Mouse (Mus musculus): ENCODE results near the gene Fmn2.

Gene Fmn2

GRCm38 (mm10) chr1:174501661-174502030 is at the start of gene Fmn2:
Gene Fmn2 (plus strand): TSS chr1:174501825.
- DNase-seq (ENCODE audit: inconsistent ontology term): peak; percentile 90

GRCm38 (mm10) chr1:174455100-174455499 is 46.5 kb upstream of the Fmn2 start:
- no peak for DNase-seq (ENCODE audit: inconsistent ontology term)

DNA sequence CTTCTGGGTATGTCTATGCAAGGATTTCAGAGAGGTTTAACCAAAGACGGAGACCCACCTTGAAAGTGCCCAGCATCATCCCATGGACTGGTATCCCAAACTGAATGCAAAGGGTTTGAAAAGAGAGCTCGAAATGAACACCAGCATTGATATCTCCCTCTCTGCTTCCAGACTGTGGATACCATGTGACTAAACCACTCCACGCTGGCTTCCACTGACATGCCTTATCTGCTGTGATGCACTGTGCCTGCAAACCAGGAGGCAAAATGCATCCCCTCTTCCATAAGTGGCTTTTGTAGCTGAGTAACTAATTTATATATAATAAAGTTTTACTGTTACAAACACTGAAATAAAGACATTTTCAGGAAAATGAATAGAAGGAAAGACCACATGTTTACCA is 36.2 kb upstream of the Fmn2 start:
- DNase-seq (ENCODE audit: inconsistent ontology term): no peak

- DNase-seq (ENCODE audit: inconsistent ontology term): peak; percentile 40
Measured at GRCm38 (mm10) chr1:174466240-174466639, 35.4 kb upstream of the Fmn2 start.

GRCm38 (mm10) chr1:174469736-174470135 is 31.9 kb upstream of the Fmn2 start:
- peak; percentile 28 for DNase-seq (ENCODE audit: inconsistent ontology term)

GRCm38 (mm10) chr1:174482567-174482966 is 19.1 kb upstream of the Fmn2 start:
- DNase-seq (ENCODE audit: inconsistent ontology term): no peak

- no peak for DNase-seq (ENCODE audit: inconsistent ontology term)
Measured at GRCm38 (mm10) chr1:174500064-174500463, 1.6 kb upstream of the Fmn2 start.

GRCm38 (mm10) chr1:174501011-174501410 is 614 bp upstream of the Fmn2 start:
- DNase-seq (ENCODE audit: inconsistent ontology term): no peak

GRCm38 (mm10) chr1:174502031-174502845 is 613 bp downstream of the Fmn2 start:
- DNase-seq (ENCODE audit: inconsistent ontology term): peak; percentile 63

DNA sequence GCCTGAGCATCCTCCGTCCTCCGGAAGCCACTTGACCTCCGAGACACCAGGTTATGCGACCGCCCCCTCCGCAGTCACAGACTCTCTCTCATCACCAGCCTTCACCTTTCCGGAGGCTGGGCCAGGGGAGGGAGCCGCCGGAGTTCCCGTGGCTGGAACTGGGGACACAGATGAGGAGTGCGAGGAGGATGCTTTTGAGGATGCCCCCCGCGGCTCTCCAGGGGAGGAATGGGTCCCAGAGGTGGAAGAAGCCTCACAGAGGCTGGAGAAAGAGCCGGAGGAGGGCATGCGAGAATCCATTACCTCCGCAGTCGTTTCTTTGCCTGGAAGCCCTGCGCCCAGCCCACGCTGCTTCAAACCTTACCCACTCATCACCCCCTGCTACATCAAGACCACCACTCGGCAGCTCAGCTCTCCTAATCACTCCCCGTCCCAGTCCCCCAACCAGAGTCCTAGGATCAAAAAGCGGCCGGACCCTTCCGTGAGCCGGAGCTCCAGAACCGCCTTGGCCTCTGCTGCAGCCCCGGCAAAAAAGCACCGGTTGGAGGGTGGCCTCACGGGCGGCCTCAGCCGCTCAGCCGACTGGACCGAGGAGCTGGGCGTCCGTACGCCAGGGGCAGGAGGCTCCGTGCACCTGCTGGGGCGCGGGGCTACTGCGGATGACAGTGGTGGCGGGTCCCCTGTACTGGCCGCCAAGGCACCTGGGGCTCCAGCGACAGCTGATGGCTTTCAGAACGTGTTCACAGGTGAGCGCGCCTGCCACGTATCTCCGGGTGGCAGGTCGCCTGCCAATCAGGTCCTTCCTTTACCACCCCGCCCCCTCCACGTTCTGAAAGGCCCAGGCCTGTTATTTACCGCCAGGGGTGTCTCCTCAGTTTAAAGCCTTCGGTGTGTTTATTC is 1.5 kb downstream of the Fmn2 start:
- peak; percentile 51 for DNase-seq (ENCODE audit: inconsistent ontology term)

GRCm38 (mm10) chr1:174508571-174509110 is 7.0 kb downstream of the Fmn2 start:
- DNase-seq (ENCODE audit: inconsistent ontology term): peak; percentile 65

DNA sequence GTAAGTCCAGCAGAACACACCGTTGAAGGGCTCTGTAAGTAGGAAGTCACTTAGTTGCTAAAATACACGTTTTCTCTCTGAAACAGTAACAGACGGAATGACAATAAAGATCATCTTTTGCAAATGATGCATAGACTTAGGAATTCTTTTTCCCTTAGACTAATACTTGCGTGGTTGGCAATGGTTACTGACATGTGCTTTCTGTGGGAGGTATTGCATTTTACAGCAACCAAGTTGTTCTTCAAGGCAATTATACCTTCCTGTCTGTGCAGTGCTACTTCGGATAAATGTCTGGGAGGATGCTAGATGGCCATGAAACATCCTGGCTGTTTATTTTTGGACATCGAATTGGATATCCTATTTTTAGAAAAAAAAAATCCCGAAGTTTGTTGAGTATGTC is 11.8 kb downstream of the Fmn2 start:
- no peak for DNase-seq (ENCODE audit: inconsistent ontology term)

DNA sequence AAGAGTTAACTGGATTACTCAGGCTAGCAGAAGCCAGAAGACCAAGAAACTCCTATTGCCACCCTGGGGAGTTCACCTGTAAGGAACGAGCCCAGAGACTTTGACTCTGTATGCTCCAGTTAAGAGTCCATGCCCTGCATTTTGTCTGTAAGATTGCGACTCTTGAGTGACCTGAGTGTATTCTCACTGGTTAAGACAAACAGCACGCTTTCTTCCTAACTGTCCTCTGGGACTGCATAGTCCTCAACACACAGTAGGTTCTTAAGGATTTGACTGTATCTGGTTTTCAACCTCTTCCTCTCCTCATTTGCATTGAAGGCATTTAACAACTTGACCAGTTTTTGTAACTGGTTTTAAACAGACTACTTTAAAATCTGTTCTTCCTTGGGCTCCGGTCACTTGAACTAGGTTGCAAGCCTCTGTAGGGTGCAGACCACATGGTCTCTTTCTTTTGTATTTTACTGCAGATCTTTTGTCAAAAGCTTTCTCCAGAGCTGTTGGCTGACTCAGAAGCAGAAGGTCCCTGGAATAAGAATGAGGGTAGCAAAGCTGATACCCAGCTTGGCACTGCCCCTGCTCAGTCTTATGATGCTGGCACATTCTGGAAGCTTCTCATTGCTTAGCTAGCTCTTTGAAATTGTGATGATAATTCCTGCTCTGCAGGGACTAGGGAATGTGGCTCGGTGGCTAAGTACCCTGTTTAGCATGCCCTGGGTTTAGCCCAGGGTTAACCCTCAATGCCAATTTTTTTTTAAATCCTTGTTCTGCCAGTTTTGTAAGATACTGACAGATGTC is 20.5 kb downstream of the Fmn2 start:
- peak; percentile 77 for DNase-seq (ENCODE audit: inconsistent ontology term)

DNA sequence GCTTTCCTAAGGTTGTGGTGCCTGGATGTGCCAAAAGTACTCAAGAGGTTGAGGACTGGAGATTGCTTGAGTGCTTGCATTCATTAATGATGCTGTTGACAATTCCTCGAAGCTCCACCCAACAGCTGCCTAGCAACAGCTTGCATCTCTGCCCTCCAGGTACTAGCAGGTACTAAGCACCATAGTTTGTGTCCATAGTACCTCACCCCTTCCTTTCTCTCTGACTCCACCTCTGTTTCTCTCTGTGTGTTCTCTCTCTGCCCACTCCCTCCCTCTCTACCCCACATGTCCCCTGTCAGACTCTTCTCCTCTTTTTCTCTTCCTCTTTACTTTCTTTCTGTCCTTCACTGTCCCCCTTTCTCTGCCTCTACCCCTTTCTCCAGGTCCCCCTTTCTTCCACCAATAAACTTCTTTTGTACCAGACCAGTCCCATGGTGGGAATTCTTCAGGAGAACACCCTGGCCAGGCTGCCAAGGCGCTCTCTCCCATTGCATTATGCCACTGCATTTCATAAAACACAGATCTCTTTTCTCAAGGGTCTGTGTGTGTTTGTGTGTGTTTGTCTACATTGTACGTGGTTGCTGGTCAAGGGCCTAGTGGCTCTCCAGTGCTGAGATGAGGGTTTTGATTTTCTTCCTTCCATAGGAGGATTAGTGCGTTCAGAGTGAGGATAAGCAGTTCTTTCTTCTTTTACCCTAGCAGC is 21.3 kb downstream of the Fmn2 start:
- DNase-seq (ENCODE audit: inconsistent ontology term): no peak

DNA sequence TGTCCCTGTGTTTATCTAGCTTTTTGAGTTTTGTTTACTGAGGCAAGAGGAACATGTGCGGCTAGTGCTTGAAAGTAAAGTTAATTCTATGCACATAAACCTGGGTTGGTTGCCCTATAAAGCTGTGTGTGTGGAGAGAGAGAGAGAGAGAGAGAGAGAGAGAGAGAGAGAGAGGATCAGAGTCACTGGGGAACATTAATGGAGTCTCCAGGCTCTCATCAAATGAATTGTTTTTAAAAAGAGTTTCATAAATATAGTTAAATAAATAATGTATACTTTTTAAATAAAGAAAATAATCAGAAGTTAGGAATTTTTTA is 21.8 kb downstream of the Fmn2 start:
- DNase-seq (ENCODE audit: inconsistent ontology term): no peak

GRCm38 (mm10) chr1:174536742-174537453 is 35.3 kb downstream of the Fmn2 start:
- no peak for DNase-seq (ENCODE audit: inconsistent ontology term)

DNA sequence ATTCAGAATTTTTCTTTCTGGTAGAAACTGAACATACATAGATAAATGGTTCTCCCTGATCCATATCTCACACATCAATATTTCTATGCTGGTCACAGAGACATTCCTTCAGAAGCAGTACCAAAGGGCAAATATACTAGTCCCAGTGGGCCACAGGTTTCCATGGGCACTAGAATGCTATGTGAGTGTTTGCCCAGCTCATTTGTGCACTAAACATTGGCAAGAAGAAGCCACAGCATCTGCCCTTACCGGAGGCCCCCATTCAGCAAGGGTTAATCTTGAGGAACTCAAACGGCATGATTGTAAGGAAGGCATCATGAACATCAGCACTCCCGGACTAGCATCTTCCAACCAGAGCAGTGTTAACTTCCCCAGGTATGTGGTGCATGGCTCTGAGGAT is 35.9 kb downstream of the Fmn2 start:
- DNase-seq (ENCODE audit: inconsistent ontology term): no peak

- DNase-seq (ENCODE audit: inconsistent ontology term): peak; percentile 16
Measured at GRCm38 (mm10) chr1:174548291-174548690, 46.7 kb downstream of the Fmn2 start.

DNA sequence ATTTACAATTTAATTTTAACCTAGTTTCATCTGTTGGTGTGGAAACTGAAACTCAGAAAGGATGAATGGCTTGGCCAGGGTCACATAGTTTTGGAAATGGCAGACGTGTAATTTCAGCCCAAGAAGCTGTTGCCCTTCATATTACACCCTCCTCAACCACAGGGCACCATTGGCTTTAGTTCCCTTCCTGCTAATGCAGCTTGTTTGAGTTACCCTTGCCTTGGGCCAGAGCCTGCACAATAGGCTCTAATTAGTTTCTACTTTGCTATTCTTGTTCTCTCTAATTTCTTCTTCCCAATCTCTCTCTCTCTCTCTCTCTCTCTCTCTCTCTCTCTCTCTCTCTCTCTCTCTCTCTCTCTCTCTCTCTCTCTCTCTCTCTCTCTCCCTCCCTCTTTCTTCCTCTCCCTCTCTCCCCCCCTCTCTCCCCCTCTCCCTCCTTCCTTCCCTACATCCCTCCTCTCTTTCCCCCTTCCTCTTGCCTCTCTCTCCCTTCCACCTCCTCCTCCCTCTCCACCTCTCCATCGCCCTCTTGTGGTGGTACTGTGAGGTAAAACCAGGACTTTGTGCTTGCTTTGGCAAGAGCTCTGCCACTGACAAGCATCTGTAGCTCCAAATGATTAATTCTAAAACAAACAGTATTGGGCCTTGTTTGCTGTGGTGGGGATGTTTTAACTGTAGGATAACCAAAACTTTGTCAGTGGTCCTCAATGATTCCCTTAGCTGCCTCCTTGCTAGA is 51.8 kb downstream of the Fmn2 start:
- DNase-seq (ENCODE audit: inconsistent ontology term): peak; percentile 63

DNA sequence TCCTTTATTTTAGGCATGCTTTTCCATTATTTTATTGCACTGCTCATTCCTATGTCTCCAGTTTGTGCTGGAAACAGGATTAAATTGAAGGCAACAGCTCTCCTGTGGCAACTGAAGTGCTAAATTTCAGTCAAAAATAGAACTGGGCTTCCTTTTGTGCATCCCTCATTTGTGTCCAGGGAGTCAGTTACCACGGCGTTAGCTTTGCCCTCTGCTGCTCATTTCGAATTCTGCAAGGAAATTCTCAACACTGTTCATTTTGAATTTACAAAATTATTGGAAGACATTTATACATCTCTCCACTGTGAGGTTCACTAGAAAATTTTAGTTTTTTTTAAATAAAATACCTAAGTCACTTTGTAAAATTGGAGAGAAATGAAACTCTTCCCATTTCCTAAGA is 53.8 kb downstream of the Fmn2 start:
- DNase-seq (ENCODE audit: inconsistent ontology term): no peak

Data from Muller cell, postnatal 12 days (primary cell).